Mouse (Mus musculus) forebrain, embryonic 11.5 days (tissue): Measurements from ENCODE around the gene Dync1i1. TPM values are rescaled to one million over a fixed set of nuclear protein-coding genes. Genes with fewer than 3 reads are reported as not detected.

Experiments used
- ATAC-seq: fragments of 200-750 bp; cut with Nextera tagmentation; replicated peaks from 2 replicates; pipeline ENCODE4 v1.8.0; 2017; ENCODE audit warnings: moderate TSS enrichment; ENCODE audit not compliant: low FRiP score
- DNase-seq: peaks from one replicate; pipeline ENCODE4 v3.0.0-alpha.2; 2017; ENCODE audit warnings: low spot score
- H3K27ac ChIP-seq: fragments of 300-500 bp; sonication (generic); 2 replicates; pipeline ENCODE4 v1.5.1; 2014; ENCODE audit warnings: low read depth, low read length
- H3K27me3 ChIP-seq: fragments of 300-500 bp; sonication (generic); 2 replicates; pipeline ENCODE4 v1.6.1; 2014; ENCODE audit warnings: mild to moderate bottlenecking, low read length, mixed read lengths; ENCODE audit not compliant: control insufficient read depth, insufficient read depth
- H3K36me3 ChIP-seq: fragments of 300-500 bp; sonication (generic); 2 replicates; pipeline ENCODE4 v1.6.1; 2014; ENCODE audit warnings: mild to moderate bottlenecking, low read length, moderate library complexity, mixed read lengths; ENCODE audit not compliant: control insufficient read depth, insufficient read depth
- H3K4me1 ChIP-seq: fragments of 300-500 bp; sonication (generic); replicated peaks from 2 replicates; pipeline ENCODE4 v1.6.1; 2014; ENCODE audit warnings: low read length, mixed read lengths; ENCODE audit not compliant: control insufficient read depth, insufficient read depth
- H3K4me2 ChIP-seq: fragments of 300-500 bp; sonication (generic); 2 replicates; pipeline ENCODE4 v1.6.1; 2014; ENCODE audit warnings: low read depth, mild to moderate bottlenecking, low read length, moderate library complexity, mixed read lengths; ENCODE audit not compliant: severe bottlenecking
- H3K4me3 ChIP-seq: fragments of 300-500 bp; sonication (generic); 2 replicates; pipeline ENCODE4 v1.5.1; 2014; ENCODE audit warnings: low read depth, low read length
- H3K9ac ChIP-seq: fragments of 300-500 bp; sonication (generic); 2 replicates; pipeline ENCODE4 v1.6.1; 2014; ENCODE audit warnings: low read length
- H3K9me3 ChIP-seq: fragments of 300-500 bp; sonication (generic); 2 replicates; pipeline ENCODE4 v1.6.1; 2016; ENCODE audit warnings: low read length, mixed read lengths; ENCODE audit not compliant: control insufficient read depth
- WGBS: fragments of 180-500 bp; shearing (Covaris S2); extraction: QIAGEN DNeasy Blood & Tissue Kit; methylation state at CpG from one replicate; pipeline ENCODE4 v1.1.7; 2014; 5-methylcytosine and 5-hydroxymethylcytosine counted together
- polyA plus RNA-seq: library from polyadenylated mRNA; unstranded; fragments of >200 nt; fragmentation: Nextera tagmentation; extraction: Ambion mirVana; gene quantifications from 2 replicates; pipeline ENCODE4 v1.2.1, GENCODE M21; 2014

The Dync1i1 gene
- polyA plus RNA-seq, 1 experiment from 2014 or later = 1.6 TPM

GRCm38 (mm10) chr6:5854048-5854836, 128.8 kb downstream of the Dync1i1 start:
- Histone ChIP-seq H3K9me3 (no peaks in the 10 kb centered on the region), H3K4me2 (no peak overlapping the region), H3K9ac (no peak overlapping the region), H3K4me3 (no peak overlapping the region), H3K36me3 (no peaks in the 10 kb centered on the region), H3K27me3 (no peaks in the 10 kb centered on the region), H3K4me1 (no peaks in the 10 kb centered on the region), H3K27ac (no peak overlapping the region)
- no peak for DNase-seq
- ATAC-seq = no peak
- 91% methylated on average over 12 of the region's 12 CpGs for WGBS

- H3K9ac ChIP-seq = no peak overlapping the region
- no peaks in the 10 kb centered on the region for H3K27me3 ChIP-seq
- H3K4me3 ChIP-seq = no peak overlapping the region
- no peak overlapping the region for H3K27ac ChIP-seq
- H3K9me3 ChIP-seq = no peaks in the 10 kb centered on the region
- no peaks in the 10 kb centered on the region for H3K4me1 ChIP-seq
- H3K4me2 ChIP-seq = no peak overlapping the region
- no peak for DNase-seq
- no peak for ATAC-seq
- WGBS = 77% methylated on average over 6 of the region's 6 CpGs
- H3K36me3 ChIP-seq = no peaks in the 10 kb centered on the region
These were observed 130.1 kb downstream of the Dync1i1 start for GRCm38 (mm10) chr6:5855526-5855925.

GRCm38 (mm10) chr6:5858371-5858770, 132.9 kb downstream of the Dync1i1 start:
- no peaks in the 10 kb centered on the region for H3K36me3 ChIP-seq
- DNase-seq (peak; percentile 62), ATAC-seq (no peak)
- H3K27me3 ChIP-seq = no peaks in the 10 kb centered on the region
- no peaks in the 10 kb centered on the region for H3K9me3 ChIP-seq
- no peak overlapping the region for H3K27ac ChIP-seq
- no peak overlapping the region for H3K4me2 ChIP-seq
- no peaks in the 10 kb centered on the region for H3K4me1 ChIP-seq
- 18% methylated on average over 12 of the region's 12 CpGs for WGBS
- H3K9ac ChIP-seq = no peak overlapping the region
- H3K4me3 ChIP-seq = no peak overlapping the region

- 74% methylated on average over 20 of the region's 20 CpGs for WGBS
- Histone ChIP-seq H3K9ac (no peak overlapping the region), H3K36me3 (no peaks in the 10 kb centered on the region), H3K4me1 (no peaks in the 10 kb centered on the region), H3K9me3 (no peaks in the 10 kb centered on the region), H3K4me2 (no peak overlapping the region), H3K4me3 (no peak overlapping the region), H3K27me3 (no peaks in the 10 kb centered on the region), H3K27ac (no peak overlapping the region)
- 0 out of 2 replicates have a peak, but pooled peaks have one; percentile 18 for ATAC-seq
- DNase-seq = no peak
These were observed 133.6 kb downstream of the Dync1i1 start for GRCm38 (mm10) chr6:5858901-5859598.

- no peak overlapping the region for H3K4me3 ChIP-seq
- no peak overlapping the region for H3K9ac ChIP-seq
- H3K27me3 ChIP-seq = no peaks in the 10 kb centered on the region
- no peaks in the 10 kb centered on the region for H3K4me1 ChIP-seq
- ATAC-seq (no peak), DNase-seq (no peak)
- 75% methylated on average over 8 of the region's 8 CpGs for WGBS
- H3K9me3 ChIP-seq = no peaks in the 10 kb centered on the region
- H3K27ac ChIP-seq = no peak overlapping the region
- no peaks in the 10 kb centered on the region for H3K36me3 ChIP-seq
- H3K4me2 ChIP-seq = no peak overlapping the region
These were observed 134.2 kb downstream of the Dync1i1 start for GRCm38 (mm10) chr6:5859630-5860029.

GRCm38 (mm10) chr6:5866091-5866490, 140.7 kb downstream of the Dync1i1 start:
- H3K27ac ChIP-seq = no peak overlapping the region
- H3K4me1 ChIP-seq = no peaks in the 10 kb centered on the region
- no peaks in the 10 kb centered on the region for H3K36me3 ChIP-seq
- no peak for DNase-seq
- no peaks in the 10 kb centered on the region for H3K27me3 ChIP-seq
- 86% methylated on average over 5 of the region's 5 CpGs for WGBS
- ATAC-seq = no peak
- H3K4me3 ChIP-seq = no peak overlapping the region
- no peak overlapping the region for H3K9ac ChIP-seq
- no peak overlapping the region for H3K4me2 ChIP-seq
- H3K9me3 ChIP-seq = no peaks in the 10 kb centered on the region

- H3K4me2 ChIP-seq = no peak overlapping the region
- no peaks in the 10 kb centered on the region for H3K27me3 ChIP-seq
- no peak for ATAC-seq
- 92% methylated on average over 4 of the region's 4 CpGs for WGBS
- no peaks in the 10 kb centered on the region for H3K36me3 ChIP-seq
- no peak overlapping the region for H3K27ac ChIP-seq
- H3K4me3 ChIP-seq = no peak overlapping the region
- no peaks in the 10 kb centered on the region for H3K9me3 ChIP-seq
- no peaks in the 10 kb centered on the region for H3K4me1 ChIP-seq
- H3K9ac ChIP-seq = no peak overlapping the region
- DNase-seq = no peak
These were observed 141.8 kb downstream of the Dync1i1 start for GRCm38 (mm10) chr6:5867221-5867620.

GRCm38 (mm10) chr6:5871060-5871459, 145.6 kb downstream of the Dync1i1 start:
- H3K27ac ChIP-seq = no peak overlapping the region
- no peak overlapping the region for H3K4me2 ChIP-seq
- WGBS = 84% methylated on average over 5 of the region's 5 CpGs
- no peaks in the 10 kb centered on the region for H3K27me3 ChIP-seq
- no peak overlapping the region for H3K9ac ChIP-seq
- no peak for ATAC-seq
- DNase-seq = no peak
- H3K4me1 ChIP-seq = no peaks in the 10 kb centered on the region
- H3K9me3 ChIP-seq = no peaks in the 10 kb centered on the region
- H3K4me3 ChIP-seq = no peak overlapping the region
- H3K36me3 ChIP-seq = no peaks in the 10 kb centered on the region
